ENCODE assay signal across 11 mouse cellular contexts in the genomic region with DNA sequence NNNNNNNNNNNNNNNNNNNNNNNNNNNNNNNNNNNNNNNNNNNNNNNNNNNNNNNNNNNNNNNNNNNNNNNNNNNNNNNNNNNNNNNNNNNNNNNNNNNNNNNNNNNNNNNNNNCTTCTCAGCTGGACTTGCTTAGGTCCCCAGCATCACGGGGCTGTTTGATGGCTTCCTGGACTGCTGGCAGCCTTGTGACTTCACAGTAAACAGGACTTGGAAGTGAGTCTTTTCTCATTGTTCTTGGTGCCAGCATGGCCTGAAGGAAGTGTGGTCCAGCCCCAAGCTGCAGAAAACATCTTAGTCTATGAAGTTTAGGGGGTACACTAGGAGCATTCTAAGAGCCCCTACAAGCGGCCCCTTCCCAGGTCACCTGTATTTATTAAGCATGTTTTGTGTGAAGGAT.
DNase-seq lines count a peak whose midpoint lies in the region; ATAC-seq and TF ChIP-seq lines count a peak whose summit lies in the region.
"Had no signal": no experiment of that assay in that cellular context is flagged by ENCODE, and none has a peak within 500 bp of the region (broad histone marks: within the 10 kb centered on the region; RNA-seq: fewer than 3 reads in every experiment).

No protein-coding gene starts in this region.

- H3K36me3 ChIP-seq in lung, embryonic 14.5 days (ENCODE audit: insufficient read depth) = no peaks in the 10 kb centered on the region
- no peaks in the 10 kb centered on the region for H3K36me3 ChIP-seq in embryonic facial prominence, embryonic 12.5 days
- no peaks in the 10 kb centered on the region for H3K36me3 ChIP-seq in hindbrain, embryonic 14.5 days (replicated peaks; ENCODE audit: control insufficient read depth, insufficient read depth)
- H3K36me3 ChIP-seq in neural tube, embryonic 12.5 days = no peaks in the 10 kb centered on the region
- H3K36me3 ChIP-seq in liver, embryonic 11.5 days (ENCODE audit: control insufficient read depth, insufficient read depth, low read length) = no peaks in the 10 kb centered on the region
- H3K36me3 ChIP-seq: heart, embryonic 13.5 days; liver, embryonic 13.5 days had no signal

- H3K4me2 ChIP-seq in lung, embryonic 14.5 days = no peak overlapping the region
- H3K4me2 ChIP-seq in embryonic facial prominence, embryonic 12.5 days (replicated peaks) = peak overlapping the region; percentile 37; the same call in 1 of the 2 replicates
- H3K4me2 ChIP-seq in hindbrain, embryonic 14.5 days (replicated peaks) = no peak overlapping the region
- H3K4me2 ChIP-seq in neural tube, embryonic 12.5 days (replicated peaks) = peak overlapping the region; percentile 39
- no peak overlapping the region for H3K4me2 ChIP-seq in liver, embryonic 11.5 days

- no peak overlapping the region for H3K9ac ChIP-seq in lung, embryonic 14.5 days
- H3K9ac ChIP-seq in embryonic facial prominence, embryonic 12.5 days = no peak overlapping the region
- H3K9ac ChIP-seq in hindbrain, embryonic 14.5 days = no peak overlapping the region
- 0 out of 2 replicates have a peak overlapping the region, but pooled peaks have one; percentile 9 for H3K9ac ChIP-seq in neural tube, embryonic 12.5 days
- no peak overlapping the region for H3K9ac ChIP-seq in liver, embryonic 11.5 days (ENCODE audit: low read depth, low read length)
- H3K9ac ChIP-seq: liver, embryonic 13.5 days had no signal

- no peak for ATAC-seq in lung, embryonic 14.5 days (ENCODE audit: insufficient read depth)
- no peak for ATAC-seq in embryonic facial prominence, embryonic 12.5 days (ENCODE audit: insufficient number of reproducible peaks, insufficient read depth, low FRiP score, low TSS enrichment)
- 0 out of 2 replicates have a peak, but pooled peaks have one; percentile 3 for ATAC-seq in hindbrain, embryonic 14.5 days (ENCODE audit: low FRiP score)
- ATAC-seq in neural tube, embryonic 12.5 days (ENCODE audit: low FRiP score, low read depth) = peak; percentile 39; the same call in 1 of the 2 replicates
- ATAC-seq in liver, embryonic 11.5 days (replicated peaks; ENCODE audit: low FRiP score) = no peak

- peak overlapping the region; percentile 61; the same call in 1 of the 2 replicates for H3K27ac ChIP-seq in lung, embryonic 14.5 days (ENCODE audit: low read depth)
- H3K27ac ChIP-seq in embryonic facial prominence, embryonic 12.5 days = peak overlapping the region; percentile 89
- H3K27ac ChIP-seq in hindbrain, embryonic 14.5 days = peak overlapping the region; percentile 51
- peak overlapping the region; percentile 75 for H3K27ac ChIP-seq in neural tube, embryonic 12.5 days
- H3K27ac ChIP-seq in liver, embryonic 11.5 days (ENCODE audit: low read depth, low read length) = no peak overlapping the region
- H3K27ac ChIP-seq: liver, embryonic 13.5 days had no signal

- peaks cover 30% of the 10 kb centered on the region for H3K4me1 ChIP-seq in lung, embryonic 14.5 days (ENCODE audit: insufficient read depth)
- H3K4me1 ChIP-seq in embryonic facial prominence, embryonic 12.5 days = peaks cover 45% of the 10 kb centered on the region
- peaks cover 27% of the 10 kb centered on the region for H3K4me1 ChIP-seq in hindbrain, embryonic 14.5 days (replicated peaks; ENCODE audit: control insufficient read depth, insufficient read depth, low read length)
- peaks cover 55% of the 10 kb centered on the region for H3K4me1 ChIP-seq in neural tube, embryonic 12.5 days
- no peaks in the 10 kb centered on the region for H3K4me1 ChIP-seq in liver, embryonic 11.5 days (replicated peaks; ENCODE audit: control insufficient read depth, insufficient read depth, low read length)
- H3K4me1 ChIP-seq: liver, embryonic 13.5 days had no signal

- H3K4me3 ChIP-seq in lung, embryonic 14.5 days (ENCODE audit: low read depth, low read length) = no peak overlapping the region
- no peak overlapping the region for H3K4me3 ChIP-seq in embryonic facial prominence, embryonic 12.5 days
- H3K4me3 ChIP-seq in hindbrain, embryonic 14.5 days (replicated peaks; ENCODE audit: low read length) = no peak overlapping the region
- no peak overlapping the region for H3K4me3 ChIP-seq in neural tube, embryonic 12.5 days
- no peak overlapping the region for H3K4me3 ChIP-seq in liver, embryonic 11.5 days (ENCODE audit: low read depth, low read length)
- H3K4me3 ChIP-seq: liver, embryonic 13.5 days had no signal

- DNase-seq in lung, embryonic 14.5 days = peak; percentile 68
- no peak for DNase-seq in lung, adult 18-20 months
- no peak for DNase-seq in hindbrain, embryonic 14.5 days (ENCODE audit: low spot score)
- no peak for DNase-seq in right cerebral cortex, postnatal 10 days (ENCODE audit: low spot score in 2 of 2)
- DNase-seq in liver, embryonic 11.5 days (ENCODE audit: low spot score) = no peak
- DNase-seq: kidney, adult 11 months; liver, embryonic 13.5 days; right cerebral cortex, postnatal 25 days had no signal

- no peaks in the 10 kb centered on the region for H3K9me3 ChIP-seq in lung, embryonic 14.5 days (ENCODE audit: low read depth, low read length)
- H3K9me3 ChIP-seq in embryonic facial prominence, embryonic 12.5 days = no peaks in the 10 kb centered on the region
- no peaks in the 10 kb centered on the region for H3K9me3 ChIP-seq in hindbrain, embryonic 14.5 days (ENCODE audit: control insufficient read depth, low read length)
- no peaks in the 10 kb centered on the region for H3K9me3 ChIP-seq in neural tube, embryonic 12.5 days
- no peaks in the 10 kb centered on the region for H3K9me3 ChIP-seq in liver, embryonic 11.5 days (ENCODE audit: control insufficient read depth, low read length)
- H3K9me3 ChIP-seq: heart, embryonic 13.5 days; liver, embryonic 13.5 days had no signal

- no peak for TF ChIP-seq CTCF in lung, embryonic 14.5 days (IDR thresholded peaks at IDR 0.05; ENCODE audit: low read depth)

- H3K27me3 ChIP-seq in lung, embryonic 14.5 days (ENCODE audit: insufficient read depth, low read length) = no peaks in the 10 kb centered on the region
- H3K27me3 ChIP-seq in embryonic facial prominence, embryonic 12.5 days = no peaks in the 10 kb centered on the region
- H3K27me3 ChIP-seq in hindbrain, embryonic 14.5 days (ENCODE audit: control insufficient read depth, insufficient read depth, low read length) = no peaks in the 10 kb centered on the region
- no peaks in the 10 kb centered on the region for H3K27me3 ChIP-seq in neural tube, embryonic 12.5 days (replicated peaks)
- H3K27me3 ChIP-seq in liver, embryonic 11.5 days (replicated peaks; ENCODE audit: control insufficient read depth, insufficient read depth, low read length) = no peaks in the 10 kb centered on the region
- H3K27me3 ChIP-seq: heart, embryonic 13.5 days; liver, embryonic 13.5 days had no signal

- 39% methylated on average over 2 of the region's 2 CpGs for WGBS in lung, embryonic 14.5 days
- 48% methylated on average over 2 of the region's 2 CpGs for WGBS in embryonic facial prominence, embryonic 12.5 days
- WGBS in hindbrain, embryonic 14.5 days = 35% methylated on average over 2 of the region's 2 CpGs
- WGBS in neural tube, embryonic 12.5 days = 13% methylated on average over 2 of the region's 2 CpGs
- WGBS in liver, embryonic 11.5 days = 51% methylated on average over 2 of the region's 2 CpGs

Comparison
In these comparisons a context has a peak if more than half of its experiments do, and no peak if none do; other contexts are left out.
1. ATAC-seq: peak in hindbrain, embryonic 14.5 days (single experiment) and neural tube, embryonic 12.5 days (single experiment); none in lung, embryonic 14.5 days (single experiment), embryonic facial prominence, embryonic 12.5 days (single experiment) and liver, embryonic 11.5 days (single experiment).
2. H3K4me2 ChIP-seq: peak in embryonic facial prominence, embryonic 12.5 days (single experiment) and neural tube, embryonic 12.5 days (single experiment); none in lung, embryonic 14.5 days (single experiment), hindbrain, embryonic 14.5 days (single experiment) and liver, embryonic 11.5 days (single experiment).